Mouse (Mus musculus) adrenal gland, adult 10 weeks (tissue): ENCODE results near the gene Dhx15. TPM values are rescaled to one million over a fixed set of nuclear protein-coding genes. Genes with fewer than 3 reads are reported as not detected.

Source experiments
- polyA plus RNA-seq: library from polyadenylated mRNA; stranded (reverse); fragments of 350-450 nt; fragmentation: Illumina TruSeq; extraction: RNeasy Lipid Tissue Mini Kit (QIAGEN cat#74804); gene quantifications from one replicate; pipeline ENCODE4 v1.2.3, GENCODE M21; 2014; ENCODE audit warnings: low read depth, low replicate concordance

Gene Dhx15
- polyA plus RNA-seq, result 364 TPM

DNA sequence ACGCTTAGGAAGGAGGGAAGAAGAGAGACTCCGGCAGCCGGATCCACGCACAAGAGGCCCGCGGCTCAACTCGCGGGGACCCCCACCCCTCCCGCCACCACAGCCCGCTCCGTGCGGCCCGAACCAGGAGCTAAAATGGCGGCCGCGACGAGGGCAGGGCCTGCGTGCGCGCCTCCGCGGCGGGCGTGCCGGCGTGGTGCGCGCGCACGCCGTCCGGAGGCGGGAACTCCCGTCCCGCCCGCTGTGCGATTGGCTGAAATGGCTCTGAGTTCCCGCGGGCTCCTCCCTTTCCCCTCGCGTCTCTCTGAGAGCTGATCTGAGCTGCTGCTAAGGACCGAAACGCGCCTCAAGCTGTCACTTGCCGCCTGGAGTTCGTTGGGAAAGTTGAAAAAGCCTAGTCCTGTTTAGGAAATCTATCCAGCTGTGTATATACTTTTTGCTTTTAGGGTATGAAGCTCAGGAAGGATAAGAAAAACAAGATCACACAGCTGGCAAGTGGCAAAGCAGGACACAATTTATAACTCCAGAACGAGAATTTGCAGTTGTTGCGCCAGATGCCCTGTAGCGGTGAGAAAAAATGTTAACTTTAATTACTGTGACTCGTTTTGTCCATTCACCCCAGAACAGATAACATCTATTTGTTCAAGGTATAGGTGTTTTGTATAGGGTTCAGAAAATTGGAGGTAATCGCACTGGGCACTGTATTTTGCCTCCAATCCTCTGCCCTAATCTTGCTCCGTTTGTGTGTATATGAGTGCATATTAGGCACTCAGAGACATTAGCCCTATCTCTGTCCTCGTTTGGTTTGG lies at the start of gene Dhx15:
Gene Dhx15 (minus strand): TSS at position 144 of the 809 bp plus-strand sequence.

Other genes starting within 250 kb of the Dhx15 start
- gene Sod3, start 173.3 kb upstream of the Dhx15 start, polyA plus RNA-seq, result 67.3 TPM